Mouse (Mus musculus): ENCODE measurements around the gene Ube2q2.

GRCm38 (mm10) chr9:55255604-55256003, 107.0 kb downstream of the Ube2q2 start:
- no peak for TF ChIP-seq CTCF (IDR thresholded peaks at IDR 0.05; ENCODE audit: low read depth, low read length)
- no peak for TF ChIP-seq POLR2A (IDR thresholded peaks at IDR 0.05; ENCODE audit: borderline replicate concordance, low read depth, low read length)
